Mouse (Mus musculus): ENCODE results near the gene A730049H05Rik.

The A730049H05Rik gene

GRCm38 (mm10) chr6:92879700-92880265, 63.5 kb downstream of the A730049H05Rik start:
- no peak for DNase-seq (ENCODE audit: low spot score in 2 of 2)

DNA sequence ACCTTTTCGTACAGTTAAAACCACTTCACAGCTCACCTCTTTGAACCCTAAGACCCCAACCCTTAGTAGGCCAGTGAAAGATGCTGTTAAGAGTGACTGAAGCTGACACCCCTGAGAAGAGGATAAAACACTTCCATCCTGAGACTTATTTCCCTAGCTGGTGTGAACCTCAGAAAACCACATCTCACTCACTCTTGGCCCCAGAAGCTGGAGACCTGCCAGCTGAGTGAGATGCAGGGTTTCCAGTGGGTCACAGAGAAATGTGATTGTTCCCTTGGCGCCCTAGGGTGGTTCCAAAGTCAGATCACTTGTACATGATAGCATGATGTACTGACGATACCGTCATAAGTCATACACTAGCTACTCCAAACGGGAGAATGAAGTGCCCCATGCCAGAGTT, 66.2 kb downstream of the A730049H05Rik start:
- no peak for DNase-seq (ENCODE audit: low spot score in 2 of 2)

- no peak for DNase-seq (ENCODE audit: low spot score in 2 of 2)
Observed at GRCm38 (mm10) chr6:92883131-92883900, 67.0 kb downstream of the A730049H05Rik start.

GRCm38 (mm10) chr6:92891535-92891934, 75.3 kb downstream of the A730049H05Rik start:
- DNase-seq (ENCODE audit: low spot score in 2 of 2): no peak
